Comparison of ENCODE assay signal across 9 mouse cellular contexts in the genomic region with DNA sequence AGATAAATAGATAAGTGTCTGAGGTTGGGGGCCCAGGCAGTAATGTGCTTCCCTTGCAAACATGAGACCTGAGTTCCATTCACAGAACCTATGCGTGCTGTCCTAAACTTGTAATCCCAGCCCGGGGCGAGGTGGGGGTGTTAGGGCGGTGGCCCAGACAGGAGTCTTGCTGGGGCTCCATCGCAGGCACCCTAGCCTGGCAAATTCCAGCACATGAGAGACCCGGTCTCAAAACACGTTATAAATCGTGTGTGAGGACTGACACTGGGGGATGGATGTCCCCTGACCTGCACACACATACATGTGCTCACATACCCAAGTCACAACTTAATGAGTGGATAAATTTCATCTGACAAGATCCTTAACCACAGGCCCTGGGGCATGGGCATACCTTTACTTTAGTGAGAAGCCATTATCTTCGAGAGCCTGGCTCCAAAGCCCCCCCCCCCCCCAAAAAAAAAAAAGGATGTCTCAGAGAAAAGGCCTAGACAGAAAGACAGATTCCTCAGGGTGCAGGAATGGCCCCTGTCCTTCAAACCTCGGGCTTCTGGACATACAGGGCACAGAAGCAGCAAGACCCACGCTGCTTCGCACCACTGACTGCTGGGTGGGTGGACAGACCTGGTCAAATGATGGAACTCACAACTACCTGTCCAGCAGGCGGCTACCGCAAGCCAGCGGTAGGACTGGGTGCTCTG. TPM values are rescaled to one million over a fixed set of nuclear protein-coding genes. Genes with fewer than 3 reads are reported as not detected.
DNase-seq lines count a peak whose midpoint lies in the region; ATAC-seq and TF ChIP-seq lines count a peak whose summit lies in the region.
"Had no signal": no experiment of that assay in that cellular context is flagged by ENCODE, and none has a peak within 500 bp of the region (broad histone marks: within the 10 kb centered on the region; RNA-seq: fewer than 3 reads in every experiment).

No protein-coding gene starts in this region.

- TF ChIP-seq RAD21 in MEL (IDR thresholded peaks at IDR 0.05; ENCODE audit: low read depth, low read length) = no peak

- no peak overlapping the region for H3K27ac ChIP-seq in heart, embryonic 14.5 days (replicated peaks in 1 of 2; ENCODE audit: control insufficient read depth in 1 of 2, insufficient read depth in 1 of 2, low read depth in 2 of 2, low read length in 2 of 2)
- H3K27ac ChIP-seq in MEL (ENCODE audit: control insufficient read depth, low read depth, low read length) = peak overlapping the region; percentile 80
- peak overlapping the region; percentile 84 for H3K27ac ChIP-seq in hindbrain, embryonic 10.5 days
- H3K27ac ChIP-seq in midbrain, embryonic 12.5 days (replicated peaks) = no peak overlapping the region

- DNase-seq in heart, postnatal 14 days = no peak
- no peak for DNase-seq in MEL (ENCODE audit: low read depth, low spot score)
- DNase-seq in hindbrain, embryonic 10.5 days (ENCODE audit: low spot score) = no peak
- no peak for DNase-seq in B cell, adult 2 months
- no peak for DNase-seq in kidney, adult 8-10 months

- peak overlapping the region; percentile 31 to 36 for H3K4me3 ChIP-seq in heart, embryonic 14.5 days (ENCODE audit: control insufficient read depth in 1 of 2, insufficient read depth in 1 of 2, low read depth in 1 of 2, low read length in 2 of 2)
- peak overlapping the region; percentile 53 to 76 for H3K4me3 ChIP-seq in MEL (ENCODE audit: control insufficient read depth in 1 of 2, insufficient read depth in 1 of 2, low read depth in 2 of 2, low read length in 2 of 2)
- peak overlapping the region; percentile 54 for H3K4me3 ChIP-seq in hindbrain, embryonic 10.5 days
- peak overlapping the region; percentile 42 for H3K4me3 ChIP-seq in midbrain, embryonic 12.5 days

- no peaks in the 10 kb centered on the region for H3K27me3 ChIP-seq in heart, embryonic 14.5 days (ENCODE audit: control insufficient read depth, insufficient read depth, low read length)
- H3K27me3 ChIP-seq in MEL (ENCODE audit: control insufficient read depth in 1 of 2, insufficient read depth in 2 of 2, low read length in 2 of 2) = no peaks in the 10 kb centered on the region
- H3K27me3 ChIP-seq in hindbrain, embryonic 10.5 days (ENCODE audit: insufficient read depth, poor library complexity, severe bottlenecking) = peaks cover 10% of the 10 kb centered on the region; the same call in 1 of the 2 replicates
- H3K27me3 ChIP-seq in midbrain, embryonic 12.5 days = 0 out of 2 replicates have a peak, but pooled peaks cover 7% of the 10 kb centered on the region
- H3K27me3 ChIP-seq: Patski had no signal

- TF ChIP-seq EP300 in MEL (IDR thresholded peaks at IDR 0.05; ENCODE audit: low read depth in 1 of 2, low read length in 2 of 2) = no peak

- TF ChIP-seq POLR2A in MEL (IDR thresholded peaks at IDR 0.05; ENCODE audit: control insufficient read depth in 1 of 2, insufficient read depth in 1 of 2, low read depth in 1 of 2, low read length in 2 of 2, poor library complexity in 1 of 2) = no peak

- 0 out of 2 replicates have a peak, but pooled peaks cover 4% of the 10 kb centered on the region for H3K9me3 ChIP-seq in heart, embryonic 14.5 days (ENCODE audit: control insufficient read depth, low read length)
- no peaks in the 10 kb centered on the region for H3K9me3 ChIP-seq in MEL (replicated peaks; ENCODE audit: insufficient read depth, low read length)
- H3K9me3 ChIP-seq in hindbrain, embryonic 10.5 days = 0 out of 2 replicates have a peak, but pooled peaks cover 3% of the 10 kb centered on the region
- H3K9me3 ChIP-seq in midbrain, embryonic 12.5 days = no peaks in the 10 kb centered on the region

- peaks cover 3% of the 10 kb centered on the region in 2 experiments; a peak in 1 of 4 replicates for H3K4me1 ChIP-seq in heart, embryonic 14.5 days (ENCODE audit: control insufficient read depth in 2 of 2, insufficient read depth in 2 of 2, low read length in 2 of 2)
- peaks cover 5 to 23% of the 10 kb centered on the region in 2 experiments for H3K4me1 ChIP-seq in MEL (ENCODE audit: control insufficient read depth in 1 of 2, insufficient read depth in 2 of 2, low read length in 2 of 2)
- peaks cover 8% of the 10 kb centered on the region; the same call in 1 of the 2 replicates for H3K4me1 ChIP-seq in hindbrain, embryonic 10.5 days (replicated peaks)
- no peaks in the 10 kb centered on the region for H3K4me1 ChIP-seq in midbrain, embryonic 12.5 days

- ATAC-seq in heart, embryonic 14.5 days (ENCODE audit: insufficient number of reproducible peaks, insufficient read depth, low FRiP score, low read depth) = no peak
- ATAC-seq in midbrain, embryonic 12.5 days (ENCODE audit: low FRiP score, low read depth) = peak; percentile 63
- no peak for ATAC-seq in inflammation-experienced regulatory T-cells, adult 6 months

- H3K36me3 ChIP-seq in heart, embryonic 14.5 days (ENCODE audit: control insufficient read depth, insufficient read depth, low read length) = no peaks in the 10 kb centered on the region
- peaks cover 0 to 13% of the 10 kb centered on the region in 2 experiments; a peak in 2 of 4 replicates for H3K36me3 ChIP-seq in MEL (ENCODE audit: control insufficient read depth in 1 of 2, insufficient read depth in 2 of 2, low read length in 2 of 2)
- H3K36me3 ChIP-seq in hindbrain, embryonic 10.5 days = no peaks in the 10 kb centered on the region
- H3K36me3 ChIP-seq in midbrain, embryonic 12.5 days = no peaks in the 10 kb centered on the region

- TF ChIP-seq CTCF in MEL (IDR thresholded peaks at IDR 0.05 in 2 of 3, conservative IDR thresholded peaks at IDR 0.05 in 1 of 3; ENCODE audit: control insufficient read depth in 1 of 3, insufficient read depth in 1 of 3, low read depth in 2 of 3, low read length in 3 of 3, poor library complexity in 1 of 3, severe bottlenecking in 1 of 3) = no peak

- H3K79me2 ChIP-seq in MEL (ENCODE audit: control insufficient read depth, insufficient read depth, low read length, poor library complexity) = no peaks in the 10 kb centered on the region; the same call in 1 of the 2 replicates

- peak overlapping the region; percentile 73 for H3K4me2 ChIP-seq in heart, embryonic 14.5 days (ENCODE audit: low read length)
- peak overlapping the region; percentile 77 for H3K4me2 ChIP-seq in midbrain, embryonic 12.5 days (replicated peaks)

- H3K9ac ChIP-seq in heart, embryonic 14.5 days (ENCODE audit: low read length) = peak overlapping the region; percentile 54
- peak overlapping the region; percentile 56 for H3K9ac ChIP-seq in MEL (ENCODE audit: control insufficient read depth, low read depth, low read length, poor library complexity, severe bottlenecking)
- peak overlapping the region; percentile 63 for H3K9ac ChIP-seq in midbrain, embryonic 12.5 days (replicated peaks)

- 56% methylated on average over 15 of the region's 15 CpGs for WGBS in heart, embryonic 14.5 days
- WGBS in hindbrain, embryonic 10.5 days = 57% methylated on average over 15 of the region's 15 CpGs
- WGBS in midbrain, embryonic 12.5 days = 57% methylated on average over 15 of the region's 15 CpGs

- intact Hi-C loops in heart, postnatal 14 days (cut with DNase I) = loop anchor here (5.0 kb wide), 1 partner anchor 50 kb away; no protein-coding TSS in a partner anchor

RNA-seq across cellular contexts. Expression of a gene that starts 13.8 kb away (rescaled TPM):
- polyA plus RNA-seq in heart, embryonic 14.5 days (2014; fragmentation: Nextera tagmentation; extraction: Ambion mirVana) = 37.0 and 38.2 TPM in 2 replicates
- total RNA-seq in heart, postnatal 14 days (2021) = 10 to 100 TPM; 13.9 to 18.2 TPM
- total RNA-seq in MEL (2012; rRNA removed) = 38.2 and 43.2 TPM in 2 replicates
- polyA plus RNA-seq in MEL (2012; ENCODE audit: insufficient read depth in 1 of 2, insufficient read length in 2 of 2, low read depth in 1 of 2, low replicate concordance in 2 of 2, missing spikeins in 1 of 2) = 10 to 100 TPM in 1 of 2 experiments, not detected in 1; 56.6 TPM
- 71.9 and 84.2 TPM in 2 replicates for polyA plus RNA-seq in hindbrain, embryonic 10.5 days (2016; fragmentation: Nextera tagmentation; extraction: Ambion mirVana)
- polyA plus RNA-seq in midbrain, embryonic 12.5 days (2016; fragmentation: Nextera tagmentation; extraction: Ambion mirVana) = 66.4 and 67.7 TPM in 2 replicates
- 10 to 100 TPM; 36.3 to 53.7 (median 41.0) TPM for polyA plus RNA-seq in inflammation-experienced regulatory T-cells, adult 6 months (2017; shearing (Covaris generic))

RNA-seq across cellular contexts. Expression of a gene that starts 14.1 kb away (rescaled TPM):
- polyA plus RNA-seq in heart, embryonic 14.5 days (2014; fragmentation: Nextera tagmentation; extraction: Ambion mirVana) = 461 and 507 TPM in 2 replicates
- 100 to 1,000 TPM; 184 to 210 TPM for total RNA-seq in heart, postnatal 14 days (2021)
- total RNA-seq in MEL (2012; rRNA removed) = 74.2 and 78.0 TPM in 2 replicates
- polyA plus RNA-seq in MEL (2012; ENCODE audit: insufficient read depth in 1 of 2, insufficient read length in 2 of 2, low read depth in 1 of 2, low replicate concordance in 2 of 2, missing spikeins in 1 of 2) = 100 to 1,000 TPM in 1 of 2 experiments, not detected in 1; 229 TPM
- 714 and 783 TPM in 2 replicates for polyA plus RNA-seq in hindbrain, embryonic 10.5 days (2016; fragmentation: Nextera tagmentation; extraction: Ambion mirVana)
- polyA plus RNA-seq in midbrain, embryonic 12.5 days (2016; fragmentation: Nextera tagmentation; extraction: Ambion mirVana) = 600 and 631 TPM in 2 replicates
- 100 to 1,000 TPM; 341 to 488 (median 426) TPM for polyA plus RNA-seq in inflammation-experienced regulatory T-cells, adult 6 months (2017; shearing (Covaris generic))

RNA-seq across cellular contexts. Expression of a gene that starts 30.6 kb away (rescaled TPM):
- polyA plus RNA-seq in heart, embryonic 14.5 days (2014; fragmentation: Nextera tagmentation; extraction: Ambion mirVana) = 133 and 139 TPM in 2 replicates
- 10 to 100 TPM; 34.1 to 34.6 TPM for total RNA-seq in heart, postnatal 14 days (2021)
- total RNA-seq in MEL (2012; rRNA removed) = 34.3 and 38.6 TPM in 2 replicates
- 10 to 100 TPM in 1 of 2 experiments, not detected in 1; 70.7 TPM for polyA plus RNA-seq in MEL (2012; ENCODE audit: insufficient read depth in 1 of 2, insufficient read length in 2 of 2, low read depth in 1 of 2, low replicate concordance in 2 of 2, missing spikeins in 1 of 2)
- 221 and 240 TPM in 2 replicates for polyA plus RNA-seq in hindbrain, embryonic 10.5 days (2016; fragmentation: Nextera tagmentation; extraction: Ambion mirVana)
- polyA plus RNA-seq in midbrain, embryonic 12.5 days (2016; fragmentation: Nextera tagmentation; extraction: Ambion mirVana) = 198 and 204 TPM in 2 replicates
- polyA plus RNA-seq in inflammation-experienced regulatory T-cells, adult 6 months (2017; shearing (Covaris generic)) = 10 to 100 TPM; 14.4 to 18.1 (median 14.7) TPM

RNA-seq across cellular contexts. Expression of a gene that starts 44.6 kb away (rescaled TPM):
- 0.42 and 0.58 TPM in 2 replicates for polyA plus RNA-seq in heart, embryonic 14.5 days (2014; fragmentation: Nextera tagmentation; extraction: Ambion mirVana)
- under 1 TPM; 0.44 to 0.53 TPM for total RNA-seq in heart, postnatal 14 days (2021)
- total RNA-seq in MEL (2012; rRNA removed) = 2.6 and 4.0 TPM in 2 replicates
- polyA plus RNA-seq in MEL (2012; ENCODE audit: insufficient read depth in 1 of 2, insufficient read length in 2 of 2, low read depth in 1 of 2, low replicate concordance in 2 of 2, missing spikeins in 1 of 2) = 1 to 10 TPM in 1 of 2 experiments, not detected in 1; 3.1 TPM
- polyA plus RNA-seq in hindbrain, embryonic 10.5 days (2016; fragmentation: Nextera tagmentation; extraction: Ambion mirVana) = 0.58 and 0.62 TPM in 2 replicates
- polyA plus RNA-seq in midbrain, embryonic 12.5 days (2016; fragmentation: Nextera tagmentation; extraction: Ambion mirVana) = 0.75 and 0.97 TPM in 2 replicates
- polyA plus RNA-seq in inflammation-experienced regulatory T-cells, adult 6 months (2017; shearing (Covaris generic)) = 1 to 10 TPM in 2 of 3 experiments, under 1 TPM in 1; 0.60 to 1.2 (median 1.1) TPM

RNA-seq across cellular contexts. Expression of a gene that starts 55.4 kb away (rescaled TPM):
- polyA plus RNA-seq in heart, embryonic 14.5 days (2014; fragmentation: Nextera tagmentation; extraction: Ambion mirVana) = 717 and 718 TPM in 2 replicates
- total RNA-seq in heart, postnatal 14 days (2021) = 100 to 1,000 TPM; 675 to 683 TPM
- total RNA-seq in MEL (2012; rRNA removed) = 306 and 311 TPM in 2 replicates
- 100 to 1,000 TPM in 1 of 2 experiments, not detected in 1; 194 TPM for polyA plus RNA-seq in MEL (2012; ENCODE audit: insufficient read depth in 1 of 2, insufficient read length in 2 of 2, low read depth in 1 of 2, low replicate concordance in 2 of 2, missing spikeins in 1 of 2)
- 359 and 398 TPM in 2 replicates for polyA plus RNA-seq in hindbrain, embryonic 10.5 days (2016; fragmentation: Nextera tagmentation; extraction: Ambion mirVana)
- polyA plus RNA-seq in midbrain, embryonic 12.5 days (2016; fragmentation: Nextera tagmentation; extraction: Ambion mirVana) = 329 and 353 TPM in 2 replicates
- 100 to 1,000 TPM; 284 to 389 (median 291) TPM for polyA plus RNA-seq in inflammation-experienced regulatory T-cells, adult 6 months (2017; shearing (Covaris generic))

Comparison
In these comparisons a context has a peak if more than half of its experiments do, and no peak if none do; other contexts are left out.
1. H3K27ac ChIP-seq: peak in MEL (single experiment) and hindbrain, embryonic 10.5 days (single experiment); none in heart, embryonic 14.5 days (0 of 2) and midbrain, embryonic 12.5 days (single experiment).
2. Peak in every context shown above with its lines, with median percentiles within 50 percentile points of each other: H3K4me3 ChIP-seq and H3K9ac ChIP-seq.